Comparison of ENCODE assay signal across 19 mouse cellular contexts in genomic region chr1:137549659-137550058, GRCm38 (mm10).
"Had no signal": no experiment of that assay in that cellular context is flagged by ENCODE, and none has a peak within 500 bp of the region (broad histone marks: within the 10 kb centered on the region; RNA-seq: fewer than 3 reads in every experiment).

No protein-coding gene starts in this region.

- DNase-seq: gastrocnemius, adult 2 months; gastrocnemius, postnatal 10 days; gastrocnemius, postnatal 25 days; heart, adult 11 months; heart, adult 2 months; heart, postnatal 4 days; kidney, adult 18-20 months; kidney, adult 8-10 months; kidney, postnatal 10 days; kidney, postnatal 25 days; kidney, postnatal 4 days; layer of hippocampus, adult 9-11 months; layer of hippocampus, postnatal 36 days; liver; liver, embryonic 13.5 days had no signal

- ATAC-seq: hindbrain, embryonic 16.5 days; inflammation-experienced regulatory T-cells, adult 6 months; intestine, embryonic 15.5 days; intestine, postnatal 0 days had no signal
